Mouse (Mus musculus): ENCODE measurements at regions not wholly inside any gene's neighbourhood (a gene's known extent, or its start where the extent isn't known, plus 50 kb on each side); places are given as distances from the start of the nearest gene placed in this dataset.

DNA sequence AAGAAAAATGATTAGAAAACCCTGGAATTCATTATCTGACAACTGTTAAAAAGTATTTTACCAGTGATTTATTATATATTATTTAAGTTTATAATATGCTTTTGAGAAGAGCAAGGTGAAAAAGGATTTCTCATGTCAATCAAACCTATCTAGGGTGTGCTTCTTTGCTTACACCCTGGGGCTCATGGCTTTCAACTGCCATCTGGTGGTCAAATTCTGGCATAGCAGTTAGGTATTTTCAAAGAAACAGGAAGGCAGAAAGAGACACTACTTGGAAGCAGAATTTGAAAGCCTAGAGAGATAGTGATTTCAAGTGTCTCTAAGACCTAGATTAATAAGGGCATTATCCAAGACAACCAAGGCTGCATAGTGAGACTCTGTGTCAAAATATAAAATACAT is 167.8 kb upstream of the Amot start:
- no peak overlapping the region for H3K27ac ChIP-seq
- H3K9me3 ChIP-seq (replicated peaks): no peaks in the 10 kb centered on the region
- H3K4me1 ChIP-seq: no peaks in the 10 kb centered on the region
- no peaks in the 10 kb centered on the region for H3K27me3 ChIP-seq (ENCODE audit: low read depth, poor library complexity, severe bottlenecking)
- no peak overlapping the region for H3K4me3 ChIP-seq
- DNase-seq (ENCODE audit: low spot score): peak; percentile 32
- H3K36me3 ChIP-seq: no peaks in the 10 kb centered on the region

GRCm38 (mm10) chrX:145651647-145652046 is 146.7 kb upstream of the Amot start:
- whole genome bisulfite sequencing: 80% methylated on average over 2 of the region's 2 CpGs
- H3K4me3 ChIP-seq: no peak overlapping the region
- no peaks in the 10 kb centered on the region for H3K4me1 ChIP-seq
- no peaks in the 10 kb centered on the region for H3K36me3 ChIP-seq
- H3K27me3 ChIP-seq (ENCODE audit: low read depth, poor library complexity, severe bottlenecking): peaks cover 4% of the 10 kb centered on the region; the same call in 1 of the 2 replicates
- DNase-seq (ENCODE audit: low spot score): no peak
- H3K9me3 ChIP-seq (replicated peaks): no peaks in the 10 kb centered on the region
- no peak overlapping the region for H3K27ac ChIP-seq

DNA sequence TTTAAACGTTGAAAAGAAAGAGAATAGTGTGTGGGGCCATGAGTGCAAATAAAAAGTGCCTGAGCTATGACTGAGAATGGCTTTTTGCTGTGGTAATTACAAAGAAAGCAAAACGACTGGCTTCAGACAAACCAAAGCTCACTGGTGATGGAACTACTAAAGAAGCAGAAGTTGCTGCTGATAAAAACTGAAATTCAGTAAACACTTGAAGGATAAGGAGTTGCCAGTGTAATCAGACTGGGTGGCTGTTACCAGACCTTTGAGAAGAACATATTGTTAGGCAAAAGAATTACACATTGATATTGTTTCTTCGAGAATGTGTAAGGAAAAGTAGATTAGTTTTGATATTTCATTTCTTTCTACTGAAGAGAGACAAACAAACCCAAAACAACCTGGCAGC is 114.7 kb upstream of the Amot start:
- Histone ChIP-seq H3K4me3 (no peak overlapping the region), H3K36me3 (no peaks in the 10 kb centered on the region), H3K4me1 (no peaks in the 10 kb centered on the region), H3K27me3 (ENCODE audit: low read depth, poor library complexity, severe bottlenecking) (peaks cover 8% of the 10 kb centered on the region), H3K9me3 (replicated peaks) (no peaks in the 10 kb centered on the region), H3K27ac (no peak overlapping the region)
- 68% methylated on average over 3 of the region's 3 CpGs for WGBS
- DNase-seq (ENCODE audit: low spot score): no peak

DNA sequence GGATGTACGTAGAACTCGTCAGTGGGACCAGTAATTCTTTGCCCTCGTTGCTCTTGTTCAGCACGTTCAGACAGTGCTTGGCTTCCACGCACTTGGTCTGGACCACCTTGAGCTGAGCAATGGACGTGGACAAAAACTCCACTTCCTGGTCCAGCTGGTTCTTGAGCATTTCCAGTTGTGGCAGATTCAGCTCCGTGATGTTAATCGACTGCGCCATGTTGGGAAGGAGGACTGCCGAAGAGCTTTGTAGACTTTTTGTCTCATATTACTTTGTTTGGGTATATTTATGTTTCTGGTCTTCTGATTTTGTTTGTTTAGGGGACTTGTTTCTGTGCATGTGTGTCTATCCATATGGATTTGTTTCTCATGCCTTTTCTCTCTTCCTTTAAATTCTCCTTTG is 97.1 kb upstream of the Amot start:
- no peak for DNase-seq (ENCODE audit: low spot score)
- Histone ChIP-seq H3K4me3 (no peak overlapping the region), H3K9me3 (replicated peaks) (no peaks in the 10 kb centered on the region), H3K4me1 (no peaks in the 10 kb centered on the region), H3K27me3 (ENCODE audit: low read depth, poor library complexity, severe bottlenecking) (no peaks in the 10 kb centered on the region; the same call in 1 of the 2 replicates), H3K36me3 (no peaks in the 10 kb centered on the region), H3K27ac (no peak overlapping the region)
- 93% methylated on average over 10 of the region's 10 CpGs for WGBS

DNA sequence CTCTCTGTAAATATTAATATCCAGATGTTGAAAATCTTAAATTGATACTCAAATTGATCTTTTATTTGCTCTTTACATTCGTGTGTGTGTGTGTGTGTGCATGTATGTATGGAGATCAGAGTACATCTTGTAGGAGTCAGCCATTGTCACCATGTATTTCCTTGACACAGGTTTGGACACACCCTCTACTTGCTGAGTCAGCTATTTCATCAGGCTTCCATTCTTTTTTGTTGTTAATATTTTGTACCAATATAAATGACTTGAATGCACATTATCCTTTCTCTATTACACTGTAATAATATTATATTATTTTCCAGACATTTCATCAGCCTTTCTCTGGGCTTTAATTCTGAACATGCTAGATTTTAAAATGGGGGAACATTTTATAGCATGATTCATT is 85.8 kb upstream of the Amot start:
- WGBS: 64% methylated on average over 1 of the region's 1 CpGs
- H3K36me3 ChIP-seq: no peaks in the 10 kb centered on the region
- H3K4me1 ChIP-seq: no peaks in the 10 kb centered on the region
- DNase-seq (ENCODE audit: low spot score): no peak
- no peak overlapping the region for H3K27ac ChIP-seq
- no peak overlapping the region for H3K4me3 ChIP-seq
- no peaks in the 10 kb centered on the region for H3K9me3 ChIP-seq (replicated peaks)
- H3K27me3 ChIP-seq (ENCODE audit: low read depth, poor library complexity, severe bottlenecking): no peaks in the 10 kb centered on the region

- no peaks in the 10 kb centered on the region for H3K9me3 ChIP-seq (replicated peaks)
- DNase-seq (ENCODE audit: low spot score): no peak
- no peak overlapping the region for H3K4me3 ChIP-seq
- no peaks in the 10 kb centered on the region for H3K4me1 ChIP-seq
- H3K27ac ChIP-seq: no peak overlapping the region
- 85% methylated on average over 3 of the region's 3 CpGs for WGBS
- no peaks in the 10 kb centered on the region for H3K36me3 ChIP-seq
- peaks cover 30% of the 10 kb centered on the region; the same call in 1 of the 2 replicates for H3K27me3 ChIP-seq (ENCODE audit: low read depth, poor library complexity, severe bottlenecking)
Measured at GRCm38 (mm10) chrX:145567528-145567927, 62.5 kb upstream of the Amot start.

GRCm38 (mm10) chrX:145567073-145567472 is 62.1 kb upstream of the Amot start:
- 91% methylated on average over 2 of the region's 2 CpGs for WGBS
- Histone ChIP-seq H3K27me3 (ENCODE audit: low read depth, poor library complexity, severe bottlenecking) (peaks cover 30% of the 10 kb centered on the region; the same call in 1 of the 2 replicates), H3K36me3 (no peaks in the 10 kb centered on the region), H3K9me3 (replicated peaks) (no peaks in the 10 kb centered on the region), H3K4me3 (no peak overlapping the region), H3K27ac (no peak overlapping the region), H3K4me1 (no peaks in the 10 kb centered on the region)
- DNase-seq (ENCODE audit: low spot score): no peak

GRCm38 (mm10) chrX:145558881-145559280 is 53.9 kb upstream of the Amot start:
- H3K27me3 ChIP-seq (ENCODE audit: low read depth, poor library complexity, severe bottlenecking): 0 out of 2 replicates have a peak, but pooled peaks cover 4% of the 10 kb centered on the region
- DNase-seq (ENCODE audit: low spot score): no peak

More at GRCm38 (mm10) chrX:145558881-145559280, 53.9 kb upstream of the Amot start:
- Histone ChIP-seq H3K4me3 (no peak overlapping the region), H3K9me3 (replicated peaks) (no peaks in the 10 kb centered on the region), H3K4me1 (no peaks in the 10 kb centered on the region), H3K27ac (no peak overlapping the region), H3K36me3 (no peaks in the 10 kb centered on the region)
- 87% methylated on average over 1 of the region's 1 CpGs for WGBS

Data from limb, embryonic 10.5 days (tissue).